Mouse (Mus musculus): ENCODE measurements at regions not wholly inside any gene's neighbourhood (a gene's known extent, or its start where the extent isn't known, plus 50 kb on each side); places are given as distances from the start of the nearest gene placed in this dataset.

DNA sequence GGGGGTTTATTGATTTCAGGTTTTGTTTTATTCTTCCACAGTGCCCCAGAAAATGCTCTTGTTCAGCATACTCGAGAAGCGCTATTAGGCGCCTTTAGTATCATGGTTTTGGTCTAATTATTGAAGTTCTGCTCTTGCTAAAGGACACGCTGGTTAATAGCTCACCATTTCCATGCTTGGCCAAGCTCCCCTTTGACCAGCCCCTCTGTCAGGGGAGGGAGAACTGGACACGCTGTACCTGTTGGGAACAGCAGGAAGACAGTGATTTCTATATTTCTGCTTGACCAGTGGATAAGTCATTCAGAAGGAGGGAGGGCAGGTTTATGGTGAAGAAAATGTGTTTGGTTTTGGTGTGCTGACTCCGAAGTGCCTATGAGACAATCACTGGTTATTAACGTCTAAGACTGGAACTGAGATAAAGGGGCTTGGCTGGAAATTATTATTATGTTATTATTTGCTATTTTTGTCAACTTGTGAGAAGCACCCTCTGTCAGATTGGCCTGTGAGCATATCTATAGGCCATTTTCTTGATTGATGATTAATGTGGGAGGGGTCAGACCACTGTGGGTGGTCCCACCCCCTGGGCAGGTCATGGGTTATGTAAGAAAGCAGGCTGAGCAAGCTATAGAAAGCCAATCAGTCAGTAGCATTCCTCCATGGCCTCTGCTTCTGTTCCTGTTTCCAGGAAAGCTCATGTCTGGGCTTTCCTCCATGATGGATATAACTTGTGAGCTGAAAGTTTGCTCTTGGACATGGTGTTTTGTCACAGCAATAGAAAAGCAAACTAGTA, 51.2 kb upstream of the Tanc2 start:
- no peaks in the 10 kb centered on the region for H3K4me1 ChIP-seq (ENCODE audit: control insufficient read depth, insufficient read depth, low read length)
- H3K27ac ChIP-seq (ENCODE audit: insufficient read depth, low read depth, low read length): no peak overlapping the region
- 92% methylated on average over 7 of the region's 7 CpGs for WGBS
- no peak for TF ChIP-seq POLR2A (IDR thresholded peaks at IDR 0.05; ENCODE audit: insufficient read depth, low read depth, low read length)
- TF ChIP-seq CTCF (IDR thresholded peaks at IDR 0.05; ENCODE audit: insufficient read depth, low read depth, low read length): no peak
- no peak overlapping the region for H3K4me3 ChIP-seq (ENCODE audit: insufficient read depth, low read depth, low read length)

- Histone ChIP-seq H3K4me3 (ENCODE audit: insufficient read depth, low read depth, low read length) (no peak overlapping the region), H3K4me1 (ENCODE audit: control insufficient read depth, insufficient read depth, low read length) (peaks cover 4% of the 10 kb centered on the region), H3K27ac (ENCODE audit: insufficient read depth, low read depth, low read length) (no peak overlapping the region)
- TF ChIP-seq POLR2A (IDR thresholded peaks at IDR 0.05; ENCODE audit: insufficient read depth, low read depth, low read length) (no peak), CTCF (IDR thresholded peaks at IDR 0.05; ENCODE audit: insufficient read depth, low read depth, low read length) (no peak)
- 93% methylated on average over 5 of the region's 5 CpGs for WGBS
Observed at GRCm38 (mm10) chr11:105532616-105533015, 57.2 kb upstream of the Tanc2 start.

DNA sequence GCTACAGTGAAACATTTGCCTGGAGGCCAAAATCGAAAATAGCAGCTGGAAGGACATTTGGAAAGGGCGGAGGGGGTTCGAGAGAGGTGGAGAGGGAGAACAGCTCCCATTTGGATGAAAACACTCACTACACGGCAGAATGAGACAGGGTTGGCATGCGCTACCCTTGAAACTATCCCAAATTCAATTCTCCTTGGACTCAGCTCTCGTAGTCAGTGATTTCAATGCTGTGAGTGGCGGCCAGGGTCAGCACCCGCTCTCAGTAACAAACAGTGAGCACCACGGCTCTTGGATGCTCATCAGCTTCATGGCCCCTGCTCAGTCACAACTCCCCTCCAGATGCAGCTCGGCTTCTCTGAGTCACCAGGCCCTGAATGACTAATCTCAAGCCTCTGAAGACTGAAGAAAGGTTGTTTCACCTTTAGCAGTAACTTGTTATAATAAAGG, 59.1 kb upstream of the Tanc2 start:
- no peak overlapping the region for H3K4me3 ChIP-seq (ENCODE audit: insufficient read depth, low read depth, low read length)
- no peak for TF ChIP-seq CTCF (IDR thresholded peaks at IDR 0.05; ENCODE audit: insufficient read depth, low read depth, low read length)
- TF ChIP-seq POLR2A (IDR thresholded peaks at IDR 0.05; ENCODE audit: insufficient read depth, low read depth, low read length): no peak
- H3K27ac ChIP-seq (ENCODE audit: insufficient read depth, low read depth, low read length): 0 out of 2 replicates have a peak overlapping the region, but pooled peaks have one; percentile 2
- WGBS: 44% methylated on average over 10 of the region's 10 CpGs
- peaks cover 4% of the 10 kb centered on the region for H3K4me1 ChIP-seq (ENCODE audit: control insufficient read depth, insufficient read depth, low read length)

DNA sequence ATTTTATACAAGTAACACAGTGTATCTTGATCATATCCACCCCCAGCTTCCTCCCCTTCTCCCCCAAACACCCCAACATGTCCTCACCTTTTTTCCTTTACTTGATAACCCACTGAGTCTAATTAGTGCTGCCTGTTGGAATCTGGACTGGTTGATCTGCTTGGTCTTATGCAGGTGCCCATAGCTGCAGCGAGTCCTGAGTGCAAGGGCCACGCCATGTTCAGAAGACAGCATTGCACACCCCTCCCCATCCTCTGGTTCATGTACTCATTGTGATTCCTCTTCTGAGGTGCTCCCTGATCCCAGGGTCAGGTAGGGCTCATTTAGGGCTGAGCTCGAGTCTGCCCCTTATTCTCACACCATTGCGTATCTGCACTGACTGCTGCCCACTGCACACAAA, 63.7 kb upstream of the Tanc2 start:
- H3K27ac ChIP-seq (ENCODE audit: insufficient read depth, low read depth, low read length): no peak overlapping the region
- H3K4me3 ChIP-seq (ENCODE audit: insufficient read depth, low read depth, low read length): no peak overlapping the region
- WGBS: 97% methylated on average over 4 of the region's 4 CpGs
- H3K4me1 ChIP-seq (ENCODE audit: control insufficient read depth, insufficient read depth, low read length): peaks cover 4% of the 10 kb centered on the region
- TF ChIP-seq CTCF (IDR thresholded peaks at IDR 0.05; ENCODE audit: insufficient read depth, low read depth, low read length) (no peak), POLR2A (IDR thresholded peaks at IDR 0.05; ENCODE audit: insufficient read depth, low read depth, low read length) (no peak)

DNA sequence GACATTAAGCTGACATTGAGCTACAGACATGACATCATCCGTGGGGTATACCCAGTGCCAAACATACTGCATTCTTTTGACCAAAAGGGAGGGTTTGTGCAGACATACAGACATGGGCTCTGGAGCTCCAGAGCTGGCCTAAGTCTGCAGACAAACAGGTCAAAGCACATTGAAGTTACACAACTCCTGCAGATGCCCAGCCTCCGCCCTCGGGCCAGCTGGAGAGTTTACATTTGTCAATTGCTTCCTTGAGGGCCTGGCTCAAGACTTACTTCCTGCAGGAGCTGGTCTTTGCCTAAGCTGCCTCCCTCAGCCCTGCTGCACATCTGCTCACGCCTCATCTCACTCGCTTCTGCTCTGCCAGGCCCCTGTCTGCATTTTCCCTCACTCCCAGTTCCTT, 64.2 kb upstream of the Tanc2 start:
- Histone ChIP-seq H3K27ac (ENCODE audit: insufficient read depth, low read depth, low read length) (no peak overlapping the region), H3K4me3 (ENCODE audit: insufficient read depth, low read depth, low read length) (no peak overlapping the region), H3K4me1 (ENCODE audit: control insufficient read depth, insufficient read depth, low read length) (peaks cover 1% of the 10 kb centered on the region)
- WGBS: 57% methylated on average over 5 of the region's 5 CpGs
- TF ChIP-seq POLR2A (IDR thresholded peaks at IDR 0.05; ENCODE audit: insufficient read depth, low read depth, low read length) (no peak), CTCF (IDR thresholded peaks at IDR 0.05; ENCODE audit: insufficient read depth, low read depth, low read length) (no peak)

GRCm38 (mm10) chr11:105524400-105524799, 65.4 kb upstream of the Tanc2 start:
- no peaks in the 10 kb centered on the region for H3K4me1 ChIP-seq (ENCODE audit: control insufficient read depth, insufficient read depth, low read length)
- no peak overlapping the region for H3K27ac ChIP-seq (ENCODE audit: insufficient read depth, low read depth, low read length)
- TF ChIP-seq POLR2A (IDR thresholded peaks at IDR 0.05; ENCODE audit: insufficient read depth, low read depth, low read length) (no peak), CTCF (IDR thresholded peaks at IDR 0.05; ENCODE audit: insufficient read depth, low read depth, low read length) (no peak)
- 81% methylated on average over 8 of the region's 8 CpGs for WGBS
- H3K4me3 ChIP-seq (ENCODE audit: insufficient read depth, low read depth, low read length): no peak overlapping the region

DNA sequence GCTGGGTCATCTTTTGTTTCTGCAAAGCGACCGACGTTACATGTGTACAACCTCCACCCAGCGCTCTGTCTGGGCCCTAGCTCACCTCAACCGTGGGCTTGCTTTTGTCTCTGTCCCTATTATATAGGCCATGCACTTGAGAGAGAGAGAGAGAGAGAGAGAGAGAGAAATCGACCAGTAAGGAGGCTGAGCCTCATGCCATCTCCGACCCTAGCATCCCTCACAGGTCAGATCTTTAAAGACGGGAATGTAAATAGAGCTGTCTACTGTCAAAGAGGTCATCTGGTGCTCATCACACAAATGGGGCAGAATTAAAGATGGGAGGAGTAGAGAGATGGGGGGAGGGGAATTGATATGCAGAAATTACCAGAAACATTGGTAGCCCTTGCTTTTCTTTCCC, 66.0 kb upstream of the Tanc2 start:
- no peak overlapping the region for H3K27ac ChIP-seq (ENCODE audit: insufficient read depth, low read depth, low read length)
- H3K4me1 ChIP-seq (ENCODE audit: control insufficient read depth, insufficient read depth, low read length): no peaks in the 10 kb centered on the region
- TF ChIP-seq CTCF (IDR thresholded peaks at IDR 0.05; ENCODE audit: insufficient read depth, low read depth, low read length) (no peak), POLR2A (IDR thresholded peaks at IDR 0.05; ENCODE audit: insufficient read depth, low read depth, low read length) (no peak)
- WGBS: 78% methylated on average over 8 of the region's 8 CpGs
- H3K4me3 ChIP-seq (ENCODE audit: insufficient read depth, low read depth, low read length): no peak overlapping the region

GRCm38 (mm10) chr11:105520398-105520797, 63.9 kb upstream of the March10 start:
- WGBS: 95% methylated on average over 3 of the region's 3 CpGs

GRCm38 (mm10) chr11:105513275-105513674, 56.7 kb upstream of the March10 start:
- Histone ChIP-seq H3K4me1 (ENCODE audit: control insufficient read depth, insufficient read depth, low read length) (peaks cover 10% of the 10 kb centered on the region), H3K27ac (ENCODE audit: insufficient read depth, low read depth, low read length) (no peak overlapping the region), H3K4me3 (ENCODE audit: insufficient read depth, low read depth, low read length) (no peak overlapping the region)
- TF ChIP-seq POLR2A (IDR thresholded peaks at IDR 0.05; ENCODE audit: insufficient read depth, low read depth, low read length): no peak
- no peak for TF ChIP-seq CTCF (IDR thresholded peaks at IDR 0.05; ENCODE audit: insufficient read depth, low read depth, low read length)
- 60% methylated on average over 10 of the region's 10 CpGs for WGBS

More at GRCm38 (mm10) chr11:105520398-105520797, 63.9 kb upstream of the March10 start:
- no peak overlapping the region for H3K4me3 ChIP-seq (ENCODE audit: insufficient read depth, low read depth, low read length)
- no peak overlapping the region for H3K27ac ChIP-seq (ENCODE audit: insufficient read depth, low read depth, low read length)
- H3K4me1 ChIP-seq (ENCODE audit: control insufficient read depth, insufficient read depth, low read length): no peaks in the 10 kb centered on the region
- TF ChIP-seq CTCF (IDR thresholded peaks at IDR 0.05; ENCODE audit: insufficient read depth, low read depth, low read length) (no peak), POLR2A (IDR thresholded peaks at IDR 0.05; ENCODE audit: insufficient read depth, low read depth, low read length) (no peak)
